Mouse (Mus musculus): ENCODE measurements around the gene Mpp5.

- TF ChIP-seq CTCF (IDR thresholded peaks at IDR 0.05; ENCODE audit: insufficient read depth, low read depth, low read length): peak; percentile 95
- TF ChIP-seq POLR2A (IDR thresholded peaks at IDR 0.05; ENCODE audit: insufficient read depth, low read depth, low read length): peak; percentile 79
These were observed 113.0 kb downstream of the Mpp5 start, which contains the start of the genes Atp6v1d and Eif2s1 for GRCm38 (mm10) chr12:78861496-78862253.

All from olfactory bulb, adult 2 months (tissue).